Mouse (Mus musculus) splenic B cell, adult 2 months (primary cell): ENCODE measurements around the gene Dse.

Experiments
- DNase-seq: peaks from one replicate; pipeline ENCODE4 v3.0.0-alpha.2; 2011; ENCODE audit warnings: low read depth, low spot score
- H3K27me3 ChIP-seq: 2 replicates; pipeline ENCODE4 v1.6.1; 2012; ENCODE audit warnings: mild to moderate bottlenecking, low read length, moderate library complexity, mixed read lengths; ENCODE audit not compliant: control insufficient read depth, poor library complexity, insufficient read depth, severe bottlenecking
- H3K36me3 ChIP-seq: 2 replicates; pipeline ENCODE4 v1.6.1; 2012; ENCODE audit warnings: mild to moderate bottlenecking, low read length, moderate library complexity, mixed read lengths; ENCODE audit not compliant: control insufficient read depth, poor library complexity, insufficient read depth, severe bottlenecking

The Dse gene

DNA sequence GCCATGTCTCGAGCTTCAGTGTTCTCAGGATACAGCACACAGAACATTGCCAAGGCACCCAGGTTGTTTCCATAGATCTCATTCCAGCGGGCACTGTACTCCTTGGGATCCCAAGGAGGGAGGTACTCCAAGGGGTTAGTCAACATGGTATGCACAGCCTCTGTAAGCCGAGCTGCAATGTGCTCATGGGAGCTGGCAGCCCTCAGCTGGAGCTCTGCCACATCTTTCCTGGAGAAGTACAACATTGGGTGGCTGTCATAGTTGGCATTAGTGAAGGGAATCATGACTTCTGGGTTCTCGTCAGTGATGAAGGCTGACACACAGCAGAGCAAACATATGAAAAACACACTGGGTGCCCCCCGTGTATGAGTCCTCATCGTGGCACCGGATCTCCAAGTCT, 23.8 kb downstream of the Dse start:
- Histone ChIP-seq H3K36me3 (no peaks in the 10 kb centered on the region), H3K27me3 (no peaks in the 10 kb centered on the region)
- no peak for DNase-seq

DNA sequence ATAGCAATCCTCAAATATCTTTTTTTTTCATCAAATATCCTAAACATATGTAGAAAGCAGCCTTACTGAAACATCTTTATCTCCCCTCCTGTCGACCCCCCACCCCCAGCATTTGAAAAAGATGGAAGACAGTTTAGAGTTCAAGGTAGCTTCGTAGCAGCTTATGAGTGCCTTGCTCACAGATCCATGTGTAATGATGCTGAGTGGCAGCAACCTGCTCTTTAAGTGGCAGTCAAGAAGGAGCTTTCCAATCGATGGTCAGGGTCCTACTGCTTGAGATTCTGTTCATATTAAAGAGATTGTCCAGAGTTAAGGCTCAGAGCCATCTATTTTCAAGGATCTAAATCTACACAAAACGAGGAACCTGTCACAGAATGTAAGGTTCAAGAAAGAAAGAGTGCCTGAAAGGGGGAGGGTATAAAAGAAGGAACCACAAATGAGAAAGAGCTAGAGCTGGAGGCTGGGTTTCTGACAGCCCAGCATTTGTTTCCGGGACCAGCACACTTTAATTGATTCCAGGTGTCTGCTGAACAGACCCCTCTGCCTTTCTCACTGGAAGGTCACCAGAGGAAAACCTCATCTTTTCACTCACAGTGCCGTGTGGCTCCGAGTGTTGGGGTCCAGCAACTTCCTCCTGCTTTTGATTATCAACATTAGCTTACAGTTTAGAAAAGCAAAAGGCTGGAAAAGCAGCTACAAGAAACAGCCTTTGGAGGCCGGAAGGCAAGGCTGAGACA, 31.5 kb downstream of the Dse start:
- H3K27me3 ChIP-seq, result no peaks in the 10 kb centered on the region
- H3K36me3 ChIP-seq, result no peaks in the 10 kb centered on the region
- DNase-seq, result no peak

DNA sequence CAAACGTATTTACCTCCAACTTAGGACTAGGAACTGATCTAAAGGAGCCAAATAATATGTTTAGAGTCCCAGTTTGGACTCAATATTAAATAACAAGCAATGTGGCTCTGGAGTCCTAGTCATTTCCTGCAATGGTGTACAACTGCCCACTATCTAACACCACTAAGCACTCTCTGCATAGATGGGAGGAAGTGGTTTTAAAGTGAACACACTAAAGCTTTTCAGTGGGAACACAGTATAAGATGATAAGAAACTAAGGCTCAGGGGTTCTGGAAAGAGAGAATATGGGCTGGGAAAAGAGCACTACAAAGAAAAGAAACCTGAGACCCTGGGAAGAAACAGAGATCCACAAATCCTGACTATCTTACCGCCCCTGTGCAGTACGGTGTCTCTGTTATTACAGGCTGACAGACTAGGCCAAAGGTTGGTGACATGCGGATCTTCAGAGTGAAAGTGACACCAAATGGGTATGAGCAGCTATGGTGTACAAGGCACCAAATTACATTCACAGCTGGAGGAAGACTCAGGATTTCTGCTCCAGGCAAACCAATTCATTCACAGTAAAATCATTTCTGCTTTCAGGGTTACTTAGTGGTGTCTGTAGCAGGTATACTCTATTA, 34.7 kb downstream of the Dse start:
- H3K36me3 ChIP-seq, result no peaks in the 10 kb centered on the region
- no peak for DNase-seq
- H3K27me3 ChIP-seq, result no peaks in the 10 kb centered on the region

DNA sequence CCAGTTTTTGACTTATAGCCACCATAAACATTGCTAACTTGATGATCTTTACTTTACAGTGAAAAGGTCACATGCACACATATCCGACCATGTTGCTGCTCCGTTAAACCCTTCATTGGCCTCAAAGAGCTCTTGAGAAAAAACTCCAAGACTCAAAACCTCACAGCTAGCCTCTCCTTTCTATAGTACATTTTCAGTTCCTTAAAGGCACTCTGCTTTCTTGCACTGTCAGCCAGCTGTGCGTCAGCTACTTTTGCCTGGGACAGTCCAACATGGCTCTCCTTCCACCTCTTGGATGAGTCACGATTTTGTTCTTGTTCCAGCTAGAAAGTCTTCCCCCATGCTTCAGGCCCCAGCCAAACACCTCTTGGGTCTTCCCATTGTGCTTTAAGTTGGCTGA, 35.9 kb downstream of the Dse start:
- Histone ChIP-seq H3K36me3 (no peaks in the 10 kb centered on the region), H3K27me3 (no peaks in the 10 kb centered on the region)
- DNase-seq, result peak; percentile 61

DNA sequence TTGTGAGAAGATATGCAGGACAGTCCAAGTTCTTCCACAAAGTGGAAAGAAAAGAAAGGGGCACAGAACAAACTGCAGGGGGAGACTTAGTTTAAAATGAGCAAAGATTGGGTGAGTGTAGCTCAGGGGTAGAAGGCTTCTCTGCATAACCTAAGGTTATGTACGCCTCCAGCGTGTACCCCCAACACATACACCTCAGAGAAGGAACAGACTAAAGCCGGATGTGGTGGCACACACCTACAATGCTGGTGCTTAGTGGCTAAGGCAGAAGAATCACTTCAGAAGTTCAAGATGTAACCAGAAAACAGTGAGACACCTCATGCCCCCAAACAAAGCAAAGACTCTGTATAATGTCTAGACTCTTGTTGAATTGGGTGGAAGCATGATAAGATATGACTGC, 36.3 kb downstream of the Dse start:
- Histone ChIP-seq H3K27me3 (no peaks in the 10 kb centered on the region), H3K36me3 (no peaks in the 10 kb centered on the region)
- peak; percentile 23 for DNase-seq

DNA sequence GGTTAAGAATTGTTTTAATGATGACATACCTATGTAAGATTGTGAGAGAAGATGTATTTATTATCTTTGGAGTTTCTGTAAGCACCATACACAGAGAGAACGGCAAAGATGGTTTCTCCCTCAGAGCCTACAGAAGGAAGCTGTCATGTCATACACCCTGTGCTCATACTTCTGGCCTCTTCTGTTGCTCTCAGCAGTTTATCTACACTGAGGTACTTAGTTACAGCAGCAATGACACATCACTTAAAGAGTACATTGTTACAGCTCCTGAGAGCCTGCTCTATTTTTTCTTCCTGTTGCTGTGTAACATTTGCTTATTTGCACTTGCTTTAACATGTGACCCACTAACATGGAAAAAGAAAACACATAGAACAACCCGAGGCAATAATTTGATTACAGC, 40.5 kb downstream of the Dse start:
- no peak for DNase-seq
- no peaks in the 10 kb centered on the region for H3K36me3 ChIP-seq
- H3K27me3 ChIP-seq, result no peaks in the 10 kb centered on the region

DNA sequence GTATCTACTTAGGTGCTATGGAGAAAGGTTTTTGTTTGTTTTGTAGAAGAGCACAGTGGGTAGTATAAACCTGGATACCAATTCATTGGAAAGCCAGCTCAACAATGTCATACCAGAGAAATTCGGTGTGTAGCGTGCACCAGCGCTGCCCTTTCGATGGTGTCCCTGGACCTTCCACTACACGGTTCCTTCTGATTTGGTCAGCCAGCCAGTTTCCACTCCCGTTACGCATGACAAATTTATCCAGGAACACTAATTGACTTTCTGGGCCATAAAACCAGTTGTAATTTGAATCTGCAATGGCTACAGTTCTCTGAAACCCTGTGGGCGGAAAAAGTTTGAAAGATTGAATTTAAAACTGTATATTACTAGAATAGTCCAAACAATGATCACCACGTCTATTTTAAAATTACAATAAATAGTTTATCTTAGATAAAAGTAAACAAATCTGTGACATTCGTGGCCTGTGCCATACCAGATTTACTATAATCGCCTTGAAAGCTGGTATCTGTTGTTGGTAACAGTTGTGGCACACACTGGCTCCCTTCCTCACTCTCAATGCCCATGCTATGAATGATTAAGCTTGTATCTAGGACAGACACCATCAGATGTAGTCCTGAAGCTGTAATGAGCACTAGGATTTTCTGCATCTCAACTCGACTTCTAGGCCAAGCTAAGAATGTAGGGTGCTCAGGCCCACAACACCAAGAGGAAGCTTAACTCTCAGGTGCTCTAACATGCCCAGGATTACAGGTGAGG, 51.5 kb downstream of the Dse start:
- DNase-seq, result no peak
- Histone ChIP-seq H3K36me3 (no peaks in the 10 kb centered on the region), H3K27me3 (no peaks in the 10 kb centered on the region)

DNA sequence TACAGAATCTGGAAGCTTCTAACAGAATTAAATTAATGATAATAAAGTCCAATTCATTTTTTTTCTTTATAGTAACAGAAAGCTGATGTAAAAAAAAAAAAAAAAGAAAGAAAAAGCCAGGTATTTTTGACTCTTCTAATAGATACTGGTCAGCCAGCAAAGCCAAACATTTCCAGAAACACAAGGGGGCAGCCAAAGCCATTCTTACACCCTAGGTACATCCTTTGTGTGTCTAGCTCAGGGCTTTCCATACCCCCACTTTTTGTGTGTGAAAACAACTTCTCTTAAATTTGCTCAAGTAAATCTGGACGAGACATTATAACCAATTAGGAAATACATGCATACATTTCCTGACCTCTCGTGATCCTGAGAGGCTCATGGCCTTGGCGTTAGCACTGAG, 55.7 kb downstream of the Dse start:
- peak; percentile 68 for DNase-seq
- H3K27me3 ChIP-seq, result no peaks in the 10 kb centered on the region
- no peaks in the 10 kb centered on the region for H3K36me3 ChIP-seq

DNA sequence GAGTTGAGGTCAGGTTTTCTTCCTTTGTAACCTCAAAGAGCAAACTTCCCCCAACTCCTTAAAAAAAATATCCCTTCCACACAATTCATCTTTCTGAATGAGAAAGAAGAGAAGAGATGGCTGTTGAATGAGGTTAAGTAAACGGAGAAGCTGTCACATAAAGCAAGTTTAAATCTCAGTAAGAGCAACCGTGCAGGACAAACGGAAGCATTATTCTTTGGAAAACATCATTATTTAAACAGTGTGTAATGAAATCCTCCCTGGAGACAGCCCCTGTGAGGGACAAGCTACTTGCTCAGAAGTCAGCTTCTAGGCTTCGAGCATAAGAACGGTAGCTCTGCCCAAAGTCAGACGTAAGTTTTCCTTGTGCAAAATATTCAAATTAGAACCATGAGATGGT, 57.1 kb downstream of the Dse start:
- Histone ChIP-seq H3K27me3 (no peaks in the 10 kb centered on the region), H3K36me3 (no peaks in the 10 kb centered on the region)
- no peak for DNase-seq

DNA sequence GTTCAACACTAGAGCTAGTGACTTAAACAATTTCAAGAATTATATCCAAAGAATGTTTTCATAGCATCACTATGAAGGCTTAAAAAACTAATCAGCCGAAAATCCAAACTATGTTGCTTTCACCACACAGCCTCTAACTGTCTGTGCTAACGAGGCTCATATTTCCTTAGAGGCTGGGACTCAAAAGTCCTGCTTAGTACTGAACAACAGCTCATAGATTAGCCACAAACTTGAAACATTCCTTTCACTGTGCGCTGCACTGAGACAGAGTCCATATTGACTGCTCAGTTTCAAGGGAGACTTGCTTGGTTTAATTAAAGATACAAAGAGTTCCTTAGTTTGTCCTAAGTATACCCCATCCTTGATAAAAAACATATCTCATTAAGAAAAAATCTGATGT, 57.7 kb downstream of the Dse start:
- no peak for DNase-seq
- H3K27me3 ChIP-seq, result no peaks in the 10 kb centered on the region
- no peaks in the 10 kb centered on the region for H3K36me3 ChIP-seq

DNA sequence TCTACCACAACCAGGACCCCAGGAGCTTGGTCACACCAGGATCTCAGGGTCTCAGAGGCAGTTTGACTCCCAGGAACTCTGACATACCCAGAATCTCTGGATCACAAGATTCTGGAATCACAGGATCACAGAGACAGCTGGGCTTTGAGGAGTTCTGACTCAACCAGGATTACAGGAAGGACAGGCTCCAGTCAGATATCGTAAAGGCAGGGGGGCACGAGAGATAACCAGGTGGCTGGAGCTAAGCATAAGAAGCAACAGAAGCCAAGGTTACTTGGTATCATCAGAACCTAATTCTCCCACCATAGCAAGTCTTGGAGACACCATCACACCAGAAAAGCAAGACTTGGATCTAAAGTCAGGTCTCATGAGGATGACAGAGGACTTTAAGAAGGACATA, 65.8 kb downstream of the Dse start:
- H3K36me3 ChIP-seq, result no peaks in the 10 kb centered on the region
- no peak for DNase-seq
- H3K27me3 ChIP-seq, result no peaks in the 10 kb centered on the region

DNA sequence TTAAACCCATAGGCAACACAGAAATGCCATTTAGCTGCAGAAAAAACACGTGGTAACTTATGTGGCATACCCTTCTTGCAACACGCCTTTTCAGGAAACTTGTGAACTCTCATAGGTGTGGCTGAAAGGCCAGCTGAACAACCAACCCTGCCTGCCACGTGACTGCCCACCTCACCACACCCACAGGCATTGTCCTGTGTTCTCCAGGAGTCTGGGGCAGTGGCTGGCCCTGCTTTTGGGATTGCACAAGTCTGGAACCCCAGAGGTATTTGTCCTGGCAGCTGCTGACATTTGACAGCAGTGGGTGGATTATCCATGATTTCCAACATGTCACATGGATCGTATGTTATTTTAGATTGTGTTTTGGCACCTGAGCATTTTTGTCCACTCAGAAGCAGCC, 67.7 kb downstream of the Dse start:
- Histone ChIP-seq H3K36me3 (no peaks in the 10 kb centered on the region), H3K27me3 (no peaks in the 10 kb centered on the region)
- no peak for DNase-seq

DNA sequence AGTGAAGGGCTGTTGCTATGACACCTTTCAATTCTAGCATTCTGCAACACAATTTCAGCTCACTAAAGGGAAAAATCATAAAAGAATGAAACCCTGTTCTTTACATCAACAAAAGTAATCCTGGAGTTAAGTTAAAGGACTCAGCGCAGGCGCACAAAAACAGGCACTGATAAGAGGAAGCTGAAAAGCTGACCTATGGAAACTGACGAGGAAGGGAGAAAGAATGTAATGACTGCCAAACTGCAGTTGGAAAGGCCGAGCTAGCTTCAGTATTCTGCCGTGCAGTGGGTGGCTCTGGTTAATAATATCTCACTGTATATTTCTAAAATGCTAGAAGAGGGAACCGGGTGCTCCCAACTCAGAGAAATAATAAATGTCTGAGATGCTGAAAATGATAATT, 69.5 kb downstream of the Dse start:
- DNase-seq, result no peak
- Histone ChIP-seq H3K27me3 (no peaks in the 10 kb centered on the region), H3K36me3 (no peaks in the 10 kb centered on the region)

DNA sequence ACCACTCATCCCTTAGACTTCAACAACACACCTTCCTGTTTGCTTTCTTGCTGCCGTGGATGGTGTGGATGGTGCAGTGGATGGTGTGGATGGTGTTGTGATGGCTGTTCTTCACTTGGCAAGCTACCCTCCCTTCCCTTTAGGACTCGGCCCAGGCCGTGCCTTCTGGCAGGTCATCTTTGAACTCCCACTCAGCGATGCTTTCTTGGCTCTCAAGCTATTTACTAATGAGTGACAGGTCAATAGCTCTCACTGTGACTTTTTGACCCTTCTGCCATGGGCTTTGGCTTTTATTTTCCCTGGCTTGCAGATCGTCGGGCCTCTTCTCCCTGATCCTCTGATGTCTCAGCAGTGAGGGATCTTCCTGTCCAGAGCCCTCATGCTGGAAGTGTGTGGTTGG, 71.1 kb downstream of the Dse start:
- no peaks in the 10 kb centered on the region for H3K36me3 ChIP-seq
- H3K27me3 ChIP-seq, result no peaks in the 10 kb centered on the region
- no peak for DNase-seq

DNA sequence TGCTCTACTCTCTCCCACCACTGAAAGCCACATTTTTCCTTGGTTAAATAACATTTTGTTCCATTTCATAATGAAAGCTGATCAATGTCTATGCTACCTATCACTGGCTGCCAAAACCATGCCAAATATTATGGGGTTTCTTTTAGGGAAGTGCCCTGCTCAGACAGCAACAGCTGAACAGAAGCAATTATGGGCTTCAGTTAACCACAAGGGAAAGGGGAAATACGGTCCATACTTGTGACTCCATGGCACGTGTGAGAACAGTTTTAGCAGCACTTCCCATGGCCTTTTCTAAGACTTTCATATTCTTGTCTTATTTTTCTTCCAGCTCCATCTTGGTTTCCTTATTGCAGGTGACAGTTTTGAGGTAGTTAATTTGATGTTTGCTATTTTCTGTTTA, 76.2 kb downstream of the Dse start:
- DNase-seq, result peak; percentile 74
- H3K36me3 ChIP-seq, result no peaks in the 10 kb centered on the region
- H3K27me3 ChIP-seq, result no peaks in the 10 kb centered on the region
